Mouse (Mus musculus): ENCODE data around the gene Zfp526. TPM values are rescaled to one million over a fixed set of nuclear protein-coding genes. Genes with fewer than 3 reads are reported as not detected.

Gene Zfp526
- polyA plus RNA-seq (2015; fragmentation: Illumina TruSeq; extraction: RNeasy Lipid Tissue Mini Kit (QIAGEN cat#74804); ENCODE audit: insufficient read depth, low replicate concordance), result 6.4 TPM

GRCm38 (mm10) chr7:25221102-25221883 lies at the start of gene Zfp526:
Gene Zfp526 (plus strand): TSS chr7:25221425.

GRCm38 (mm10) chr7:25179606-25180161 lies 41.5 kb upstream of the Zfp526 start, which contains the start of gene Pou2f2:
Gene Pou2f2 (minus strand): TSS chr7:25179726.

GRCm38 (mm10) chr7:25220457-25221101 lies 646 bp upstream of the Zfp526 start, which contains the start of gene Dedd2:
Gene Dedd2 (minus strand): TSS chr7:25220615.

GRCm38 (mm10) chr7:25237249-25238014 lies 16.2 kb downstream of the Zfp526 start, which contains the start of gene Gsk3a:
Gene Gsk3a (minus strand): TSS chr7:25237851.

GRCm38 (mm10) chr7:25250141-25250972 lies 29.1 kb downstream of the Zfp526 start, which contains the start of gene Erf:
Gene Erf (minus strand): TSS chr7:25250761.

GRCm38 (mm10) chr7:25267301-25267750 lies 46.1 kb downstream of the Zfp526 start, which contains the start of gene Cic:
Gene Cic (plus strand): TSS chr7:25267704.

Other genes with a start within 250 kb of the Zfp526 start
- gene Rabac1, start 248.7 kb upstream of the Zfp526 start, polyA plus RNA-seq (2015; fragmentation: Illumina TruSeq; extraction: RNeasy Lipid Tissue Mini Kit (QIAGEN cat#74804); ENCODE audit: insufficient read depth, low replicate concordance), result 40.1 TPM
- gene Atp1a3, start 215.5 kb upstream of the Zfp526 start, polyA plus RNA-seq (2015; fragmentation: Illumina TruSeq; extraction: RNeasy Lipid Tissue Mini Kit (QIAGEN cat#74804); ENCODE audit: insufficient read depth, low replicate concordance), result 4.9 TPM
- gene Grik5, start 149.1 kb upstream of the Zfp526 start, polyA plus RNA-seq (2015; fragmentation: Illumina TruSeq; extraction: RNeasy Lipid Tissue Mini Kit (QIAGEN cat#74804); ENCODE audit: insufficient read depth, low replicate concordance), result 2.4 TPM
- gene Zfp574, start 148.9 kb upstream of the Zfp526 start, polyA plus RNA-seq (2015; fragmentation: Illumina TruSeq; extraction: RNeasy Lipid Tissue Mini Kit (QIAGEN cat#74804); ENCODE audit: insufficient read depth, low replicate concordance), result 1.7 TPM
- gene Pou2f2, start 41.7 kb upstream of the Zfp526 start, polyA plus RNA-seq (2015; fragmentation: Illumina TruSeq; extraction: RNeasy Lipid Tissue Mini Kit (QIAGEN cat#74804); ENCODE audit: insufficient read depth, low replicate concordance), result 34.8 TPM
- gene Dedd2, start 810 bp upstream of the Zfp526 start, polyA plus RNA-seq (2015; fragmentation: Illumina TruSeq; extraction: RNeasy Lipid Tissue Mini Kit (QIAGEN cat#74804); ENCODE audit: insufficient read depth, low replicate concordance), result 21.2 TPM
- gene Gsk3a, start 16.4 kb downstream of the Zfp526 start, polyA plus RNA-seq (2015; fragmentation: Illumina TruSeq; extraction: RNeasy Lipid Tissue Mini Kit (QIAGEN cat#74804); ENCODE audit: insufficient read depth, low replicate concordance), result 56.1 TPM
- 4.6 TPM for gene Erf, start 29.3 kb downstream of the Zfp526 start, polyA plus RNA-seq (2015; fragmentation: Illumina TruSeq; extraction: RNeasy Lipid Tissue Mini Kit (QIAGEN cat#74804); ENCODE audit: insufficient read depth, low replicate concordance)
- gene Cic, start 46.3 kb downstream of the Zfp526 start, polyA plus RNA-seq (2015; fragmentation: Illumina TruSeq; extraction: RNeasy Lipid Tissue Mini Kit (QIAGEN cat#74804); ENCODE audit: insufficient read depth, low replicate concordance), result 85.9 TPM
- gene Pafah1b3, start 76.6 kb downstream of the Zfp526 start, polyA plus RNA-seq (2015; fragmentation: Illumina TruSeq; extraction: RNeasy Lipid Tissue Mini Kit (QIAGEN cat#74804); ENCODE audit: insufficient read depth, low replicate concordance), result 21.5 TPM
- gene Prr19, start 80.0 kb downstream of the Zfp526 start, polyA plus RNA-seq (2015; fragmentation: Illumina TruSeq; extraction: RNeasy Lipid Tissue Mini Kit (QIAGEN cat#74804); ENCODE audit: insufficient read depth, low replicate concordance), result not detected
- gene Tmem145, start 84.7 kb downstream of the Zfp526 start, polyA plus RNA-seq (2015; fragmentation: Illumina TruSeq; extraction: RNeasy Lipid Tissue Mini Kit (QIAGEN cat#74804); ENCODE audit: insufficient read depth, low replicate concordance), result not detected
- gene Megf8, start 95.7 kb downstream of the Zfp526 start, polyA plus RNA-seq (2015; fragmentation: Illumina TruSeq; extraction: RNeasy Lipid Tissue Mini Kit (QIAGEN cat#74804); ENCODE audit: insufficient read depth, low replicate concordance), result 2.7 TPM
- not detected for gene Cnfn, start 148.3 kb downstream of the Zfp526 start, polyA plus RNA-seq (2015; fragmentation: Illumina TruSeq; extraction: RNeasy Lipid Tissue Mini Kit (QIAGEN cat#74804); ENCODE audit: insufficient read depth, low replicate concordance)
- 9.6 TPM for gene Lipe, start 177.3 kb downstream of the Zfp526 start, polyA plus RNA-seq (2015; fragmentation: Illumina TruSeq; extraction: RNeasy Lipid Tissue Mini Kit (QIAGEN cat#74804); ENCODE audit: insufficient read depth, low replicate concordance)
- not detected for gene Cxcl17, start 191.5 kb downstream of the Zfp526 start, polyA plus RNA-seq (2015; fragmentation: Illumina TruSeq; extraction: RNeasy Lipid Tissue Mini Kit (QIAGEN cat#74804); ENCODE audit: insufficient read depth, low replicate concordance)

Measured in spleen, adult 10 weeks (tissue).